8 mouse cellular contexts compared by ENCODE assay signal in genomic region chr3:51341268-51342081, GRCm38 (mm10). TPM values are rescaled to one million over a fixed set of nuclear protein-coding genes. Genes with fewer than 3 reads are reported as not detected.
DNase-seq lines count a peak whose midpoint lies in the region; ATAC-seq lines count a peak whose summit lies in the region.

No protein-coding gene starts in this region.

- H3K4me3 ChIP-seq in intestine, embryonic 14.5 days (ENCODE audit: low read depth, low read length) = peak overlapping the region; percentile 78

- peak overlapping the region; percentile 94 for H3K27ac ChIP-seq in intestine, embryonic 14.5 days (ENCODE audit: low read depth)

- under 1% methylated on average over 78 of the region's 86 CpGs for WGBS in intestine, embryonic 14.5 days

- peaks cover 4% of the 10 kb centered on the region; the same call in 1 of the 2 replicates for H3K9me3 ChIP-seq in intestine, embryonic 14.5 days (ENCODE audit: control insufficient read depth, low read length)

- no peaks in the 10 kb centered on the region for H3K27me3 ChIP-seq in intestine, embryonic 14.5 days (replicated peaks; ENCODE audit: control insufficient read depth, insufficient read depth, low read length)

- no peaks in the 10 kb centered on the region for H3K36me3 ChIP-seq in intestine, embryonic 14.5 days (ENCODE audit: control insufficient read depth, insufficient read depth, low read length)

- H3K9ac ChIP-seq in intestine, embryonic 14.5 days (ENCODE audit: low read length) = peak overlapping the region; percentile 79

- peak; percentile 80 for ATAC-seq in intestine, embryonic 14.5 days (replicated peaks; ENCODE audit: low FRiP score, low TSS enrichment, low read depth)

- intact Hi-C loops in left cerebral cortex, postnatal 36 days (cut with DNase I) = loop anchor here (2.0 kb wide), 2 partner anchors 23 to 65 kb away; no protein-coding TSS in a partner anchor

- peaks cover 4% of the 10 kb centered on the region for H3K4me1 ChIP-seq in intestine, embryonic 14.5 days (replicated peaks; ENCODE audit: control insufficient read depth, insufficient read depth, low read length)

- peak; percentile 90 to 91 for DNase-seq in adrenal gland, adult 18-20 months (ENCODE audit: low spot score in 2 of 2)
- DNase-seq in embryo, embryonic 10.5 days (ENCODE audit: low spot score) = peak; percentile 90
- DNase-seq in gastrocnemius, postnatal 25 days = peak; percentile 91
- peak; percentile 91 for DNase-seq in intestine, embryonic 14.5 days (ENCODE audit: low spot score)
- peak; percentile 78 to 83 for DNase-seq in left cerebral cortex, postnatal 36 days (ENCODE audit: low spot score in 2 of 2)
- peak; percentile 86 for DNase-seq in mesoderm, embryonic 11.5 days (ENCODE audit: low read depth, low spot score)
- DNase-seq in right cerebral cortex, postnatal 36 days (ENCODE audit: low spot score in 2 of 2) = peak; percentile 46 to 48
- DNase-seq in urinary bladder, postnatal 4 days (ENCODE audit: low spot score in 2 of 2) = peak; percentile 84 to 86

- peak overlapping the region; percentile 76 for H3K4me2 ChIP-seq in intestine, embryonic 14.5 days (ENCODE audit: low read length)

RNA-seq across cellular contexts. Expression of gene Elf2, which starts 1.0 kb away (rescaled TPM):
- 10 to 100 TPM; 61.9 to 78.4 TPM for total RNA-seq in adrenal gland, adult 18-20 months (2021)
- total RNA-seq in gastrocnemius, postnatal 25 days (2021) = 10 to 100 TPM; 44.3 to 46.1 TPM
- 57.4 and 65.1 TPM in 2 replicates for polyA plus RNA-seq in intestine, embryonic 14.5 days (2014; fragmentation: Nextera tagmentation; extraction: Ambion mirVana)
- 10 to 100 TPM; 40.6 to 45.1 TPM for total RNA-seq in left cerebral cortex, postnatal 36 days (2021)

RNA-seq across cellular contexts. Expression of gene Mgarp, which starts 55.1 kb away (rescaled TPM):
- total RNA-seq in adrenal gland, adult 18-20 months (2021) = 100 to 1,000 TPM; 605 to 839 TPM
- total RNA-seq in gastrocnemius, postnatal 25 days (2021) = not detected
- polyA plus RNA-seq in intestine, embryonic 14.5 days (2014; fragmentation: Nextera tagmentation; extraction: Ambion mirVana) = 4.6 and 4.8 TPM in 2 replicates
- not detected for total RNA-seq in left cerebral cortex, postnatal 36 days (2021)

Comparison
In these comparisons a context has a peak if more than half of its experiments do, and no peak if none do; other contexts are left out.
1. Peak in every context shown above with its lines: DNase-seq, ATAC-seq, H3K4me3 ChIP-seq and H3K27ac ChIP-seq.
2. RNA of gene Mgarp, which starts 55.1 kb away (total RNA-seq): 605 to 839 TPM in adrenal gland, adult 18-20 months; not detected in gastrocnemius, postnatal 25 days and not detected in left cerebral cortex, postnatal 36 days; every median in the first group is over 100 times any median in the second.